Mouse (Mus musculus): Measurements from ENCODE around the gene C1qtnf7. TPM values are rescaled to one million over a fixed set of nuclear protein-coding genes. Genes with fewer than 3 reads are reported as not detected.

The C1qtnf7 gene
- polyA plus RNA-seq, 1 experiment from 2014 or later, result 2.1 TPM

GRCm38 (mm10) chr5:43516491-43516890 is 1.2 kb downstream of the C1qtnf7 start:
- H3K4me2 ChIP-seq (replicated peaks), result no peak overlapping the region

GRCm38 (mm10) chr5:43517313-43517712 is 2.0 kb downstream of the C1qtnf7 start:
- Histone ChIP-seq H3K9me3 (replicated peaks) (no peaks in the 10 kb centered on the region), H3K4me2 (replicated peaks) (no peak overlapping the region), H3K4me1 (no peaks in the 10 kb centered on the region), H3K36me3 (no peaks in the 10 kb centered on the region), H3K9ac (no peak overlapping the region), H3K27ac (no peak overlapping the region), H3K27me3 (no peaks in the 10 kb centered on the region), H3K4me3 (no peak overlapping the region)
- WGBS, result 88% methylated on average over 13 of the region's 13 CpGs
- ATAC-seq (ENCODE audit: low FRiP score), result 0 out of 2 replicates have a peak, but pooled peaks have one; percentile 16

More at GRCm38 (mm10) chr5:43516491-43516890, 1.2 kb downstream of the C1qtnf7 start:
- Histone ChIP-seq H3K4me1 (no peaks in the 10 kb centered on the region), H3K27me3 (no peaks in the 10 kb centered on the region), H3K9ac (no peak overlapping the region), H3K4me3 (no peak overlapping the region), H3K27ac (no peak overlapping the region), H3K36me3 (no peaks in the 10 kb centered on the region), H3K9me3 (replicated peaks) (no peaks in the 10 kb centered on the region)
- no peak for ATAC-seq (ENCODE audit: low FRiP score)
- WGBS, result 69% methylated on average over 7 of the region's 7 CpGs

- 91% methylated on average over 2 of the region's 2 CpGs for WGBS
- no peak for ATAC-seq (ENCODE audit: low FRiP score)
Measured at GRCm38 (mm10) chr5:43519905-43520304, 4.6 kb downstream of the C1qtnf7 start.

GRCm38 (mm10) chr5:43521369-43521768 is 6.0 kb downstream of the C1qtnf7 start:
- H3K9me3 ChIP-seq (replicated peaks), result no peaks in the 10 kb centered on the region
- no peak overlapping the region for H3K4me3 ChIP-seq
- no peak for ATAC-seq (ENCODE audit: low FRiP score)
- H3K36me3 ChIP-seq, result no peaks in the 10 kb centered on the region
- no peaks in the 10 kb centered on the region for H3K4me1 ChIP-seq
- no peak overlapping the region for H3K4me2 ChIP-seq (replicated peaks)
- H3K27ac ChIP-seq, result no peak overlapping the region
- WGBS, result 83% methylated on average over 7 of the region's 7 CpGs
- H3K9ac ChIP-seq, result no peak overlapping the region
- no peaks in the 10 kb centered on the region for H3K27me3 ChIP-seq

More at GRCm38 (mm10) chr5:43519905-43520304, 4.6 kb downstream of the C1qtnf7 start:
- Histone ChIP-seq H3K4me3 (no peak overlapping the region), H3K9me3 (replicated peaks) (no peaks in the 10 kb centered on the region), H3K36me3 (no peaks in the 10 kb centered on the region), H3K4me2 (replicated peaks) (no peak overlapping the region), H3K27me3 (no peaks in the 10 kb centered on the region), H3K4me1 (no peaks in the 10 kb centered on the region), H3K27ac (no peak overlapping the region), H3K9ac (no peak overlapping the region)

GRCm38 (mm10) chr5:43522866-43523265 is 7.5 kb downstream of the C1qtnf7 start:
- Histone ChIP-seq H3K9me3 (replicated peaks) (no peaks in the 10 kb centered on the region), H3K36me3 (no peaks in the 10 kb centered on the region), H3K27me3 (no peaks in the 10 kb centered on the region), H3K9ac (no peak overlapping the region), H3K4me2 (replicated peaks) (no peak overlapping the region), H3K4me3 (no peak overlapping the region), H3K27ac (no peak overlapping the region), H3K4me1 (no peaks in the 10 kb centered on the region)
- WGBS, result 76% methylated on average over 1 of the region's 1 CpGs
- ATAC-seq (ENCODE audit: low FRiP score), result no peak

- Histone ChIP-seq H3K36me3 (no peaks in the 10 kb centered on the region), H3K27me3 (no peaks in the 10 kb centered on the region), H3K9me3 (replicated peaks) (no peaks in the 10 kb centered on the region), H3K4me3 (no peak overlapping the region), H3K9ac (no peak overlapping the region), H3K4me1 (no peaks in the 10 kb centered on the region), H3K4me2 (replicated peaks) (no peak overlapping the region), H3K27ac (no peak overlapping the region)
- ATAC-seq (ENCODE audit: low FRiP score), result no peak
- 56% methylated on average over 6 of the region's 6 CpGs for WGBS
Measured at GRCm38 (mm10) chr5:43526874-43527584, 11.7 kb downstream of the C1qtnf7 start.

- no peaks in the 10 kb centered on the region for H3K4me1 ChIP-seq
Measured at GRCm38 (mm10) chr5:43530186-43530585, 14.8 kb downstream of the C1qtnf7 start.

GRCm38 (mm10) chr5:43530886-43531285 is 15.5 kb downstream of the C1qtnf7 start:
- Histone ChIP-seq H3K27me3 (no peaks in the 10 kb centered on the region), H3K4me2 (replicated peaks) (no peak overlapping the region), H3K4me1 (no peaks in the 10 kb centered on the region), H3K27ac (no peak overlapping the region), H3K36me3 (no peaks in the 10 kb centered on the region), H3K9me3 (replicated peaks) (no peaks in the 10 kb centered on the region), H3K4me3 (no peak overlapping the region), H3K9ac (no peak overlapping the region)
- WGBS, result 86% methylated on average over 1 of the region's 1 CpGs
- no peak for ATAC-seq (ENCODE audit: low FRiP score)

More at GRCm38 (mm10) chr5:43530186-43530585, 14.8 kb downstream of the C1qtnf7 start:
- no peak overlapping the region for H3K4me2 ChIP-seq (replicated peaks)
- H3K9me3 ChIP-seq (replicated peaks), result no peaks in the 10 kb centered on the region
- H3K36me3 ChIP-seq, result no peaks in the 10 kb centered on the region
- no peaks in the 10 kb centered on the region for H3K27me3 ChIP-seq
- no peak overlapping the region for H3K4me3 ChIP-seq
- H3K9ac ChIP-seq, result no peak overlapping the region
- 83% methylated on average over 3 of the region's 3 CpGs for WGBS
- no peak for ATAC-seq (ENCODE audit: low FRiP score)
- no peak overlapping the region for H3K27ac ChIP-seq

GRCm38 (mm10) chr5:43538322-43539167 is 23.2 kb downstream of the C1qtnf7 start:
- ATAC-seq (ENCODE audit: low FRiP score), result no peak
- H3K27me3 ChIP-seq, result no peaks in the 10 kb centered on the region
- no peak overlapping the region for H3K4me3 ChIP-seq
- H3K27ac ChIP-seq, result no peak overlapping the region
- H3K4me1 ChIP-seq, result no peaks in the 10 kb centered on the region
- no peak overlapping the region for H3K4me2 ChIP-seq (replicated peaks)
- no peak overlapping the region for H3K9ac ChIP-seq
- 78% methylated on average over 14 of the region's 14 CpGs for WGBS
- no peaks in the 10 kb centered on the region for H3K9me3 ChIP-seq (replicated peaks)
- H3K36me3 ChIP-seq, result no peaks in the 10 kb centered on the region

- Histone ChIP-seq H3K27ac (no peak overlapping the region), H3K4me3 (no peak overlapping the region), H3K4me1 (no peaks in the 10 kb centered on the region), H3K4me2 (replicated peaks) (no peak overlapping the region), H3K36me3 (no peaks in the 10 kb centered on the region), H3K9me3 (replicated peaks) (0 out of 2 replicates have a peak, but pooled peaks cover under 1% of the 10 kb centered on the region), H3K27me3 (no peaks in the 10 kb centered on the region), H3K9ac (no peak overlapping the region)
- WGBS, result 72% methylated on average over 3 of the region's 3 CpGs
- no peak for ATAC-seq (ENCODE audit: low FRiP score)
Measured at GRCm38 (mm10) chr5:43539168-43539516, 23.8 kb downstream of the C1qtnf7 start.

- Histone ChIP-seq H3K27me3 (no peaks in the 10 kb centered on the region), H3K4me3 (no peak overlapping the region), H3K4me2 (replicated peaks) (no peak overlapping the region), H3K4me1 (no peaks in the 10 kb centered on the region), H3K27ac (no peak overlapping the region), H3K36me3 (no peaks in the 10 kb centered on the region), H3K9ac (no peak overlapping the region), H3K9me3 (replicated peaks) (peaks cover 7% of the 10 kb centered on the region; the same call in 1 of the 2 replicates)
- ATAC-seq (ENCODE audit: low FRiP score), result no peak
Measured at GRCm38 (mm10) chr5:43539871-43540270, 24.5 kb downstream of the C1qtnf7 start.

- Histone ChIP-seq H3K4me1 (no peaks in the 10 kb centered on the region), H3K9me3 (replicated peaks) (peaks cover 8% of the 10 kb centered on the region; the same call in 1 of the 2 replicates), H3K27ac (no peak overlapping the region), H3K9ac (no peak overlapping the region), H3K4me3 (no peak overlapping the region), H3K4me2 (replicated peaks) (no peak overlapping the region), H3K27me3 (no peaks in the 10 kb centered on the region), H3K36me3 (no peaks in the 10 kb centered on the region)
- WGBS, result 90% methylated on average over 5 of the region's 5 CpGs
- no peak for ATAC-seq (ENCODE audit: low FRiP score)
Measured at GRCm38 (mm10) chr5:43541492-43541891, 26.2 kb downstream of the C1qtnf7 start.
